Mouse (Mus musculus) cerebellum, adult 11-12 months (tissue): ENCODE results near the gene Gm49425.
"Not testable (repeated sequence)": the region's sequence is repeated elsewhere in the genome, so short reads cannot be mapped to it uniquely, and the experiment has no call there.

Source experiments
- DNase-seq: peaks from one replicate; pipeline ENCODE4 v3.0.0; 2022

Gm49425 gene

GRCm38 (mm10) chr15:101517161-101517560 lies at the start of gene Gm49425:
Gene Gm49425, minus strand, starts transcription at chr15:101517261.
- not testable (repeated sequence) for DNase-seq

- DNase-seq, result no peak
These were observed 45.8 kb upstream of the Gm49425 start, which contains the start of gene Krt90 for GRCm38 (mm10) chr15:101562850-101563249. Gene Krt90, minus strand, starts transcription at chr15:101562950.

GRCm38 (mm10) chr15:101558034-101558646 lies 41.1 kb upstream of the Gm49425 start:
- no peak for DNase-seq

GRCm38 (mm10) chr15:101553169-101553568 lies 36.1 kb upstream of the Gm49425 start:
- DNase-seq, result no peak

- no peak for DNase-seq
These were observed 35.1 kb upstream of the Gm49425 start for GRCm38 (mm10) chr15:101552188-101552587.

GRCm38 (mm10) chr15:101550567-101550966 lies 33.5 kb upstream of the Gm49425 start, which contains the start of gene Krt82:
Gene Krt82, minus strand, starts transcription at chr15:101550667.
- DNase-seq, result no peak

GRCm38 (mm10) chr15:101544478-101544877 lies 27.4 kb upstream of the Gm49425 start:
- no peak for DNase-seq

- DNase-seq, result no peak
These were observed 25.5 kb upstream of the Gm49425 start for GRCm38 (mm10) chr15:101542543-101542942.

GRCm38 (mm10) chr15:101538580-101538900 lies 21.5 kb upstream of the Gm49425 start:
- DNase-seq, result no peak

GRCm38 (mm10) chr15:101537864-101538579 lies 21.0 kb upstream of the Gm49425 start:
- no peak for DNase-seq

GRCm38 (mm10) chr15:101536054-101536850 lies 19.2 kb upstream of the Gm49425 start:
- no peak for DNase-seq

GRCm38 (mm10) chr15:101532720-101533119 lies 15.7 kb upstream of the Gm49425 start, which contains the start of gene Krt84:
Gene Krt84, minus strand, starts transcription at chr15:101532820.
- no peak for DNase-seq

GRCm38 (mm10) chr15:101522556-101523232 lies 5.6 kb upstream of the Gm49425 start:
- DNase-seq, result no peak

- DNase-seq, result peak; percentile 36
These were observed 2.7 kb upstream of the Gm49425 start for GRCm38 (mm10) chr15:101519792-101520191.

GRCm38 (mm10) chr15:101508247-101508646 lies 8.8 kb downstream of the Gm49425 start:
- DNase-seq, result no peak

GRCm38 (mm10) chr15:101506896-101507758 lies 9.9 kb downstream of the Gm49425 start:
- DNase-seq, result no peak

GRCm38 (mm10) chr15:101497181-101497580 lies 19.9 kb downstream of the Gm49425 start:
- DNase-seq, result no peak

GRCm38 (mm10) chr15:101495266-101495665 lies 21.8 kb downstream of the Gm49425 start:
- no peak for DNase-seq

- DNase-seq, result no peak
These were observed 22.9 kb downstream of the Gm49425 start for GRCm38 (mm10) chr15:101494203-101494602.

GRCm38 (mm10) chr15:101493713-101494112 lies 23.3 kb downstream of the Gm49425 start:
- no peak for DNase-seq

GRCm38 (mm10) chr15:101492718-101493117 lies 24.3 kb downstream of the Gm49425 start:
- DNase-seq, result no peak

- DNase-seq, result no peak
These were observed 25.6 kb downstream of the Gm49425 start, which contains the start of gene Krt83 for GRCm38 (mm10) chr15:101491431-101491830. Gene Krt83, minus strand, starts transcription at chr15:101491512.
